Comparison of ENCODE assay signal across 10 mouse cellular contexts in the genomic region with DNA sequence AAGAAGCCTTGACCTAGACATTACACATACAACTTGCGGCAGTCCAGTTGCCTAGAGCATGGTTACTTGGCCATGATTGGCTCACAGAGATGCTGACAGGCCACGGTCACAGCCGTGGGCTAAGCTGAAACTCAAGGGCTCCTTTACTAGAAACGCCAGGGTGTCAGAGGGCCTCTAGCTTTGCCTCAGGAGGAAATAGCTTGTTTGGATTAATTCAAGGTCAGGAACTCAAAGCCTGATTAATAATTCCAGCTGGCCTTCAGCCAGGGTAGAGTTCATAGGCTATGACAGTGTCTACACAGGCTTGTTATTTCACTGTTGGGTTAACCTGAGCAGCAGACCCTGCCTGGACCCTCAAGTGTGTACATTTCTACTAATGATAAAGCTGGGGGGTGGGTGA.
DNase-seq lines count a peak whose midpoint lies in the region; ATAC-seq lines count a peak whose summit lies in the region.
"Had no signal": no experiment of that assay in that cellular context is flagged by ENCODE, and none has a peak within 500 bp of the region (broad histone marks: within the 10 kb centered on the region; RNA-seq: fewer than 3 reads in every experiment).

No protein-coding gene starts in this region.

- no peak for ATAC-seq in heart, embryonic 12.5 days (ENCODE audit: insufficient number of reproducible peaks, low FRiP score)
- no peak for ATAC-seq in hindbrain, embryonic 12.5 days (ENCODE audit: low FRiP score)
- ATAC-seq in megakaryocyte, adult 5-6 weeks (ENCODE audit: poor library complexity, severe bottlenecking), result no peak

- H3K27ac ChIP-seq in heart, embryonic 12.5 days (ENCODE audit: poor library complexity, severe bottlenecking), result peak overlapping the region; percentile 60
- H3K27ac ChIP-seq in embryonic facial prominence, embryonic 10.5 days (replicated peaks), result no peak overlapping the region
- no peak overlapping the region for H3K27ac ChIP-seq in hindbrain, embryonic 12.5 days
- H3K27ac ChIP-seq: layer of hippocampus, adult 2 months; limb, embryonic 15.5 days had no signal

- DNase-seq in heart, adult 11 months, result no peak
- peak; percentile 21 for DNase-seq in 416B (ENCODE audit: low read depth)
- peak; percentile 17 for DNase-seq in embryonic facial prominence, embryonic 10.5 days (ENCODE audit: low spot score)
- DNase-seq in kidney, postnatal 36 days, result peak; percentile 72 to 74
- DNase-seq in testis, postnatal 14 days (ENCODE audit: low spot score), result no peak

- no peak overlapping the region for H3K9ac ChIP-seq in heart, embryonic 12.5 days
- no peak overlapping the region for H3K9ac ChIP-seq in hindbrain, embryonic 12.5 days
- H3K9ac ChIP-seq: limb, embryonic 15.5 days had no signal

- H3K4me3 ChIP-seq in heart, embryonic 12.5 days, result no peak overlapping the region
- H3K4me3 ChIP-seq in embryonic facial prominence, embryonic 10.5 days, result no peak overlapping the region
- H3K4me3 ChIP-seq in hindbrain, embryonic 12.5 days, result no peak overlapping the region
- H3K4me3 ChIP-seq: layer of hippocampus, adult 2 months; limb, embryonic 15.5 days had no signal

- no peaks in the 10 kb centered on the region for H3K9me3 ChIP-seq in heart, embryonic 12.5 days (replicated peaks)
- no peaks in the 10 kb centered on the region for H3K9me3 ChIP-seq in embryonic facial prominence, embryonic 10.5 days
- H3K9me3 ChIP-seq in hindbrain, embryonic 12.5 days (replicated peaks), result no peaks in the 10 kb centered on the region
- H3K9me3 ChIP-seq: limb, embryonic 15.5 days had no signal

- no peaks in the 10 kb centered on the region for H3K27me3 ChIP-seq in heart, embryonic 12.5 days (replicated peaks)
- no peaks in the 10 kb centered on the region for H3K27me3 ChIP-seq in embryonic facial prominence, embryonic 10.5 days (replicated peaks; ENCODE audit: low read depth, poor library complexity, severe bottlenecking)
- no peaks in the 10 kb centered on the region for H3K27me3 ChIP-seq in hindbrain, embryonic 12.5 days
- H3K27me3 ChIP-seq: limb, embryonic 15.5 days had no signal

- H3K36me3 ChIP-seq in heart, embryonic 12.5 days, result peaks cover 27% of the 10 kb centered on the region
- peaks cover 64% of the 10 kb centered on the region for H3K36me3 ChIP-seq in embryonic facial prominence, embryonic 10.5 days (replicated peaks)
- H3K36me3 ChIP-seq in hindbrain, embryonic 12.5 days, result peaks cover 8% of the 10 kb centered on the region; the same call in 1 of the 2 replicates
- H3K36me3 ChIP-seq: limb, embryonic 15.5 days had no signal

- H3K4me1 ChIP-seq in heart, embryonic 12.5 days (replicated peaks), result peaks cover 46% of the 10 kb centered on the region
- H3K4me1 ChIP-seq in embryonic facial prominence, embryonic 10.5 days, result peaks cover 39% of the 10 kb centered on the region
- peaks cover 17% of the 10 kb centered on the region for H3K4me1 ChIP-seq in hindbrain, embryonic 12.5 days

- no peak overlapping the region for H3K4me2 ChIP-seq in heart, embryonic 12.5 days
- no peak overlapping the region for H3K4me2 ChIP-seq in hindbrain, embryonic 12.5 days (replicated peaks)
- H3K4me2 ChIP-seq: limb, embryonic 15.5 days had no signal

- WGBS in heart, embryonic 12.5 days, result 58% methylated on average over 4 of the region's 4 CpGs
- 57% methylated on average over 4 of the region's 4 CpGs for whole genome bisulfite sequencing in embryonic facial prominence, embryonic 10.5 days
- 75% methylated on average over 4 of the region's 4 CpGs for WGBS in hindbrain, embryonic 12.5 days

Comparison
In these comparisons a context has a peak if more than half of its experiments do, and no peak if none do; other contexts are left out.
1. DNase-seq: peak in 416B (single experiment), embryonic facial prominence, embryonic 10.5 days (single experiment) and kidney, postnatal 36 days (2 of 2); none in heart, adult 11 months (single experiment) and testis, postnatal 14 days (single experiment).